Mouse (Mus musculus) lung, adult 2 months (tissue): ENCODE data around the gene Kpnb1.

Source experiments
- CTCF ChIP-seq: fragments of 200-500 bp; IDR thresholded peaks from 2 replicates; pipeline ENCODE4 v1.5.1; 2011; ENCODE audit warnings: mild to moderate bottlenecking, low read length, control low read depth; ENCODE audit not compliant: insufficient read depth
- POLR2A ChIP-seq: fragments of 200-500 bp; IDR thresholded peaks from 2 replicates; pipeline ENCODE4 v1.6.1; 2011; ENCODE audit warnings: low read depth, mild to moderate bottlenecking, control low read depth, low read length, borderline replicate concordance; ENCODE audit errors: extremely low read depth

DNA sequence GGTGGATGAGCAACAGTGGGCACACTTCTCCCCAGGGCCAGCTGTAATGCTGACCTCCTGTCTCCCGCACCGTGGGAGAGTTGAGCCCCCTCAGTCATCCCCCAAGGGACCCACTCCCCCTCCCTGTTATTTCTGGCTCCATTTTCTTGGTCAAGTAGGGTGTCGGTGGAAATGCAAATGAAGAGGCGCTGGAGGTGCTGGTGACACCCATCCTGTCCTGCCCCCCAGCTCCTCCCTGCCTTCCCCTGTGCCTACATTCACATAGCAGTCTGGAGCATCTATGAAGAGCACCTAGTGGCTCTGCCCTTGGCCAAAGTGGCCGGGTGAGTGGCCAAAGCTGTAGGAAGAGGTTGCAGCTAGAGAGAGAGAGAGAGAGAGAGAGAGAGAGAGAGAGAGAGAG is 54.4 kb downstream of the Kpnb1 start:
- TF ChIP-seq CTCF: no peak
- no peak for TF ChIP-seq POLR2A
